ENCODE assay signal across 24 mouse cellular contexts in the genomic region with DNA sequence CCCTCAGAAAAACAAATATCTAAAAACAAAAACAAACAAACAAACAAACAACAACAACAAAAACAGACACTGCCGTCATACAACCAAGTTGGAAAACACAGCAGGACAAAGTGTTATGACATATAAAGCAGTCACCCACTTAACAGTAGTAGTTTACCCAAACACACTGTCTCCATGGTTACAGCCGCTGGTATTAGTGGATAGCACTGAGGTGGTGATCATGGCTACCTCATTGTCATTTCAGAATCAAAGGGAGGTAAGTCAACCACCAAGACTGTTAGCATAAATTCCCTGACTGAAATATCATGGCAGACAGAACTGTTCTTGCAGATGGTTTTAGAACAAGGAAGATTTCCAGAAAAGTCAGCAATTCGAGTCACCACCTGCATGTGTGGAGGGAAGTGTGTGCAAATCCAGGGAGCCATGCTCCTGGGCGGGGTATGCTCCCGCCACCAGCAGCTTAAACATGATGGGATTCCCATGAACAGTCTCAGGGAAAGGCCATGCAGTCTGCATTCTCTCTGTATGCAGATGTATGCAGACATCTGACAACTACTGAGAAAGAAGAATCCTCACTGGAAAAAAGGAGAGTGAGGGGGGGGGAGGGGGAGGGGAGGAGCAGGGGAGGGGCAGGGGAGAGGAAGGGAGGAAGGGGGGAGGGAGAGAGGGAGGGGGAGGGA.
DNase-seq lines count a peak whose midpoint lies in the region; ATAC-seq and TF ChIP-seq lines count a peak whose summit lies in the region.
"Had no signal": no experiment of that assay in that cellular context is flagged by ENCODE, and none has a peak within 500 bp of the region (broad histone marks: within the 10 kb centered on the region; RNA-seq: fewer than 3 reads in every experiment).

No protein-coding gene starts in this region.

- no peak overlapping the region for H3K4me2 ChIP-seq in lung, embryonic 14.5 days
- no peak overlapping the region for H3K4me2 ChIP-seq in midbrain, embryonic 13.5 days (replicated peaks)
- H3K4me2 ChIP-seq: embryonic facial prominence, embryonic 15.5 days; limb, embryonic 12.5 days; liver, embryonic 12.5 days; lung, embryonic 15.5 days; stomach, embryonic 15.5 days had no signal

- TF ChIP-seq CTCF in lung, embryonic 14.5 days (IDR thresholded peaks at IDR 0.05; ENCODE audit: low read depth) = no peak

- WGBS in lung, embryonic 14.5 days = 55% methylated on average over 5 of the region's 5 CpGs
- 63% methylated on average over 5 of the region's 5 CpGs for WGBS in midbrain, embryonic 13.5 days

- no peak overlapping the region for H3K4me3 ChIP-seq in lung, embryonic 14.5 days (ENCODE audit: low read depth, low read length)
- no peak overlapping the region for H3K4me3 ChIP-seq in midbrain, embryonic 13.5 days (replicated peaks)
- H3K4me3 ChIP-seq: embryonic facial prominence, embryonic 15.5 days; heart, adult 2 months; limb, embryonic 12.5 days; liver, embryonic 12.5 days; lung, embryonic 15.5 days; myocyte; stomach, embryonic 15.5 days had no signal

- H3K36me3 ChIP-seq in lung, embryonic 14.5 days (ENCODE audit: insufficient read depth) = no peaks in the 10 kb centered on the region
- no peaks in the 10 kb centered on the region for H3K36me3 ChIP-seq in midbrain, embryonic 13.5 days
- H3K36me3 ChIP-seq: embryonic facial prominence, embryonic 15.5 days; limb, embryonic 12.5 days; liver, embryonic 12.5 days; lung, embryonic 15.5 days; stomach, embryonic 15.5 days had no signal

- no peaks in the 10 kb centered on the region for H3K4me1 ChIP-seq in lung, embryonic 14.5 days (ENCODE audit: insufficient read depth)
- H3K4me1 ChIP-seq in midbrain, embryonic 13.5 days (replicated peaks) = 0 out of 2 replicates have a peak, but pooled peaks cover 4% of the 10 kb centered on the region
- H3K4me1 ChIP-seq: embryonic facial prominence, embryonic 15.5 days; limb, embryonic 12.5 days; liver, embryonic 12.5 days; lung, embryonic 15.5 days; stomach, embryonic 15.5 days had no signal

- no peaks in the 10 kb centered on the region for H3K9me3 ChIP-seq in lung, embryonic 14.5 days (ENCODE audit: low read depth, low read length)
- no peaks in the 10 kb centered on the region for H3K9me3 ChIP-seq in midbrain, embryonic 13.5 days
- H3K9me3 ChIP-seq: embryonic facial prominence, embryonic 15.5 days; limb, embryonic 12.5 days; liver, embryonic 12.5 days; lung, embryonic 15.5 days; stomach, embryonic 15.5 days had no signal

- no peak overlapping the region for H3K9ac ChIP-seq in lung, embryonic 14.5 days
- no peak overlapping the region for H3K9ac ChIP-seq in midbrain, embryonic 13.5 days (replicated peaks)
- H3K9ac ChIP-seq: embryonic facial prominence, embryonic 15.5 days; limb, embryonic 12.5 days; liver, embryonic 12.5 days; lung, embryonic 15.5 days; stomach, embryonic 15.5 days had no signal

- no peak overlapping the region for H3K27ac ChIP-seq in lung, embryonic 14.5 days (ENCODE audit: low read depth)
- no peak overlapping the region for H3K27ac ChIP-seq in midbrain, embryonic 13.5 days
- H3K27ac ChIP-seq: embryonic facial prominence, embryonic 15.5 days; heart, adult 2 months; limb, embryonic 12.5 days; liver, embryonic 12.5 days; lung, embryonic 15.5 days; stomach, embryonic 15.5 days had no signal

- DNase-seq in embryo, embryonic 10.5 days (ENCODE audit: low spot score) = peak; percentile 36
- DNase-seq in embryo, embryonic 9.5 days (ENCODE audit: extremely low spot score) = no peak
- DNase-seq in lung, embryonic 14.5 days = peak; percentile 4
- DNase-seq in lung, postnatal 4 days = no peak
- DNase-seq in R1 (ENCODE audit: low read depth, low spot score) = peak; percentile 54
- no peak for DNase-seq in urinary bladder, postnatal 10 days (ENCODE audit: low spot score)
- DNase-seq: adrenal gland, postnatal 10 days; cerebellum, adult 11-12 months; cerebellum, postnatal 14 days; embryo, embryonic 11 days; gastrocnemius, postnatal 25 days; heart, adult 2 months; kidney, adult 9 months; kidney, postnatal 4 days; thymus, adult 2 months had no signal

- no peaks in the 10 kb centered on the region for H3K27me3 ChIP-seq in lung, embryonic 14.5 days (ENCODE audit: insufficient read depth, low read length)
- no peaks in the 10 kb centered on the region for H3K27me3 ChIP-seq in midbrain, embryonic 13.5 days
- H3K27me3 ChIP-seq: embryonic facial prominence, embryonic 15.5 days; limb, embryonic 12.5 days; liver, embryonic 12.5 days; lung, embryonic 15.5 days; stomach, embryonic 15.5 days had no signal

- no peak for ATAC-seq in lung, embryonic 14.5 days (ENCODE audit: insufficient read depth)
- ATAC-seq in midbrain, embryonic 13.5 days = 0 out of 2 replicates have a peak, but pooled peaks have one; percentile 58
- no peak for ATAC-seq in frontal cortex, adult (ENCODE audit: low TSS enrichment)
- ATAC-seq: activated CD4-positive, CD25-positive, alpha-beta regulatory T cell, adult 4 months; liver, embryonic 12.5 days had no signal

Comparison
In these comparisons a context has a peak if more than half of its experiments do, and no peak if none do; other contexts are left out.
1. DNase-seq: peak in embryo, embryonic 10.5 days (single experiment), lung, embryonic 14.5 days (single experiment) and R1 (single experiment); none in embryo, embryonic 9.5 days (single experiment), lung, postnatal 4 days (0 of 2) and urinary bladder, postnatal 10 days (single experiment).